Mouse (Mus musculus): ENCODE data around the gene Traf7.

DNA sequence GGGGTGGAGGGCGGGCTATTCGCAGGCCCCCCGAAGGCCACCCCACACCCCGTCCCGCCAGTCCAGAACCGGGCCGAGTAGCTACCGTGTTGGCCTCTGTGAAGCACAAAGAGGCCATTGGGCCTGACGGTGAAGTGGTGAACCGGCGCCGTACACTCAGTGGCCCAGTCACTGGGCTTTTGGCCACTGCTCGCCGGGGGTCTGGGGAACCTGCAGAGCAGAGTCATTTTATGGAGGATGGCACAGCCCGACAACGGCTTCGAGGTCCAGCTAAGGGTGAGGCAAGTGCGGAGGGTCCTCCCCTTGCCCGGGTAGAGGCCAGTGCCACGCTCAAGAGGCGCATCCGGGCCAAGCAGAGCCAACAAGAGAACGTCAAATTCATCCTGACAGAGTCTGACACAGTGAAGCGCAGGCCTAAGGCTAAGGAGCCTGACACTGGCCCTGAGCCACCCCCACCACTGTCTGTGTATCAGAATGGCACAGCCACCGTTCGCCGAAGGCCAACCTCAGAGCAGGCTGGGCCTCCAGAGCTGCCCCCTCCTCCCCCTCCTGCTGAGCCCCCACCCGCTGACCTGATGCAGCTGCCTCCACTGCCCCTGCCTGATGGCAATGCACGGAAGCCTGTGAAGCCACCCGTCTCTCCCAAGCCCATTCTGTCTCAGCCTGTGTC is 22.3 kb downstream of the Traf7 start:
- no peak for TF ChIP-seq CTCF (conservative IDR thresholded peaks at IDR 0.05; ENCODE audit: low read length)
- no peak for TF ChIP-seq POU5F1 (IDR thresholded peaks at IDR 0.05; ENCODE audit: borderline replicate concordance, low read length)
- TF ChIP-seq NANOG (IDR thresholded peaks at IDR 0.05; ENCODE audit: borderline replicate concordance, low read length), result no peak

Measured in E14TG2a.4 (cell line).